Mouse (Mus musculus): Measurements from ENCODE around the gene Ttll2.
"Not testable (repeated sequence)": the region's sequence is repeated elsewhere in the genome, so short reads cannot be mapped to it uniquely, and the experiment has no call there.

DNA sequence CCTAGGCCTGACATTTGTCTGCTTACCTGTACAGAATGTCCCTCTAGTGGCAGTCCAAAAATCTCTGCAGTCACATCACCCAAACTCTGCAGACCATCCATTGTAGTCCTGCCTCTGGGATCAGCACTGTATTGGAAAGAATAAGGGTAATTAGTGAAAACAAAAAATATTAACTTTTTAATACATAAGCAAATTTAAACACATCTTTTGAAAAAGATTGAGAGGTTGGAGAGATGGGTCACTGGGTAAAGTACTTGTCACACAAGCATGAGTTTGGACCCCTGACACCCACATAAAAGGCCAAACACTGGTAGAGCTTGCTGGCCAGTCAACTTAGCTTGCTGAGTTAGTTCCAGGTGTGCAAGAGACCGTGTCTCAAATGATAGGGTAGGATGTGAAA, at the start of gene Ttll2:
- TF ChIP-seq CTCF (IDR thresholded peaks at IDR 0.05; ENCODE audit: control insufficient read depth, insufficient read depth, insufficient replicate concordance, low read depth, low read length); POLR2A (IDR thresholded peaks at IDR 0.05; ENCODE audit: control insufficient read depth, low read depth, low read length): not testable (repeated sequence)

Data from testis, adult 2 months (tissue).